In the genomic region with DNA sequence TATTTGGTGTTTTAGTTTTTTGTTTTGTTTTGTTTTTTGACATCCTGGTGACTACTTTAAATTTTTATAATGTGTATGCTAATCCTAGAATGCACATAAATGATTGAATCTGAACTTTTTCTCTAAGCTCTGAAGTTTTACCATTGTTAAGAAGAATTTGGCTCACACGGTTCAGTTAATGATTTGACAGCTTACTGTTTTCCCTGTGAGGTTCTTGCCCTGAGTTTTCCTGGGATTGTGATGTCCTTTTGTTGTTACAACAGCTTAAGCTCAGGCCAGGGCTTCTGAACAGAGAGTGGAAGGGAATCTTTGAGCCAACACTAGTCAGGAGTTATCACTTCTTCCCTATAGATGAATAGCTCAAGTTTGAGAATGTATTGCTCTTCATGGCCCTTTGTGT, we compare ENCODE assay signal across 17 mouse cellular contexts.
"Had no signal": no experiment of that assay in that cellular context is flagged by ENCODE, and none has a peak within 500 bp of the region (broad histone marks: within the 10 kb centered on the region; RNA-seq: fewer than 3 reads in every experiment).

No protein-coding gene starts in this region.

- ATAC-seq: lung, postnatal 0 days; midbrain, embryonic 13.5 days; midbrain, embryonic 15.5 days had no signal

- DNase-seq: lung, adult 2 months; lung, postnatal 14 days; lung, postnatal 36 days; right cerebral cortex, postnatal 14 days; thymus, adult 2 months; thymus, postnatal 25 days; thymus, postnatal 4 days had no signal

- H3K4me3 ChIP-seq: lung, embryonic 15.5 days; megakaryocyte, embryonic 14.5 days; midbrain, embryonic 13.5 days; midbrain, embryonic 15.5 days; neural tube, embryonic 12.5 days; stomach, embryonic 15.5 days had no signal

- H3K4me1 ChIP-seq: megakaryocyte, embryonic 14.5 days; midbrain, embryonic 13.5 days; midbrain, embryonic 15.5 days had no signal

- H3K9me3 ChIP-seq: lung, embryonic 15.5 days; megakaryocyte, embryonic 14.5 days; midbrain, embryonic 13.5 days; midbrain, embryonic 15.5 days; neural tube, embryonic 12.5 days; stomach, embryonic 15.5 days had no signal

- H3K27ac ChIP-seq: lung, embryonic 15.5 days; macrophage; midbrain, embryonic 13.5 days; midbrain, embryonic 15.5 days; neural tube, embryonic 12.5 days; stomach, embryonic 15.5 days; stomach, postnatal 0 days had no signal

- H3K36me3 ChIP-seq: lung, embryonic 15.5 days; midbrain, embryonic 13.5 days; midbrain, embryonic 15.5 days; neural tube, embryonic 12.5 days; stomach, embryonic 15.5 days had no signal

- H3K9ac ChIP-seq: lung, embryonic 15.5 days; midbrain, embryonic 13.5 days; midbrain, embryonic 15.5 days; neural tube, embryonic 12.5 days; stomach, embryonic 15.5 days had no signal

- H3K27me3 ChIP-seq: lung, embryonic 15.5 days; megakaryocyte, embryonic 14.5 days; midbrain, embryonic 13.5 days; midbrain, embryonic 15.5 days; neural tube, embryonic 12.5 days; stomach, embryonic 15.5 days had no signal

- H3K4me2 ChIP-seq: lung, embryonic 15.5 days; midbrain, embryonic 11.5 days; midbrain, embryonic 13.5 days; midbrain, embryonic 15.5 days; neural tube, embryonic 12.5 days; stomach, embryonic 15.5 days had no signal
